Mouse (Mus musculus) mouse trophoblast stem cell (cell line): ENCODE results near the gene Pot1a.

Experiments
- in situ Hi-C, 2 experiments: fragments of 300-500 bp; cut with MseI, MboI; formaldehyde crosslinking; loops; 2 replicates in 1 of 2; 3 replicates in 1 of 2; pipeline ENCODE4 v1.15.1; 2025

Pot1a gene

DNA sequence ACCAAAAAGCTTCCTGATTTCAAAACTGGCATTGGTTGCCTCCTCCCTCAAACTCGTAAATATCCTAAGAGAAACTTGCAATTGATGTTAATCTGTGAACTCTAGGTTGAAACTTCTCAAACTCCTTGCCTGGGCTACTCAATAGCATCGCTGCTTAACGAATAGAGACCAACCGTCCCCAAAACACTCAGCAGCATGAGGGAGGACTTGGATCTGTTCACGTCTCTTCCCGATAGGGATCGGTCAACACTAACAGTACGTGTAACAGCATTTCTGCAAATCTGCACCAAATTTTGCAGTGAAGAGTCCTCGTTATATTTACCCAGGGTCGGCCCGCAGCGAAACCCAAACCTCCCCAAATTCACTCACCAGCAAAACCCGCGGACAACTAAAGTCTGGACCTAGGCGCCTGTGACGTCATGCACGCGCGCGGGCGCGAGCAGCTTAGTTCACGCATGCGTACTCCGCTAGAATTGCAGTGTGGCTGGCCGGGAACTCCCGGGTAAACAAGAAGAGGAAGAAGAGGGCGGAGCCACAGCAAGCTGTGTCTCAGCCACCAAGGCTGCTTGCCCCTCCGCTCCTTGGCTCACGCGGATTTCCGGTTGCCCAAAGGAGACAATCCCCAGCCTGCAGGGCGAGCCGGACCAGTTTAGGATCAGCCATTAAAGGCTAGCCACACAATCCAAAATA lies at the start of gene Pot1a:
Pot1a (minus strand) TSS at position 441 of the 690 bp plus-strand sequence.
- in situ Hi-C loops: no loop called here

DNA sequence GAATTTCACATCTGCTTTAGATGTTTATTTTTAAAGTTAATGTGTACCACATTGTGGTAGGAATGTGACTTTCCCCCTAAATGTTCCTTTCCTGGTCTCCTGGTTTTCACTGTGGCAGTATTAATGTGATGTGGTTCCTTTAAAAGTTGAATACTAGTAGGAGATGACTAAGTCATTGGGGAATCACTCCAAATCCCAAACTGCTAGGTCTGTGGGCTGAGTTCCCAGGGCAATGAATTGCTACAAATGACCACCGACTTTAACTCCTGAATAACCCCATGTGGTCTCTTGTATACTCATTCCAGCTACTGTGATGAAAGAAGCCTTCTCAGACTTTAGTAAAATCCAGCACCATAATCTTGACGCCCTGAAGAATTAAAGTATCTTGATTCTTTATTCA lies 27.2 kb upstream of the Pot1a start:
- in situ Hi-C loops: no loop called here

GRCm38 (mm10) chr6:25806021-25806420 lies 3.0 kb downstream of the Pot1a start:
- in situ Hi-C loops: no loop called here

DNA sequence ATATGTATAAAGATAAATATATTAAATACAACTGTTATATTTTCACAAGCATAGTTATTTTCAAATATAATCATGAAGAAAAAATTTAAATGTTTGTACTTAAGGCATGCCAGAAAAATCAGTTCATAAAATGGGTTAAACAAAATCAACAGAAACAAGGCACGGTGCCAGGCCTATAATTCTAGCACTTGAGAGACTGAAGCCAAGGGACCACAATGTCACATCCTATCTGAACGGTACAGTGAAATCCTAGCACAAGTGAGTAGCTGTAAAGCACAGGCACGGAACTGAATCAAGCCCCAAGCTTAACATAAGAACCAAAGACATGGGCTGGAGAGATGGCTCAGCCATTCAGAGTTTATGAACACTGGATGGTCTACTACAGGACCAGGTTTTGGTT lies 6.8 kb downstream of the Pot1a start:
- in situ Hi-C loops: no loop called here

- in situ Hi-C loops: no loop called here
These were observed 7.8 kb downstream of the Pot1a start for GRCm38 (mm10) chr6:25801230-25801629.

- in situ Hi-C loops: loop anchor here in 1 of 2 experiments (25.0 kb wide), 1 partner anchor 731 kb away; no protein-coding TSS in a partner anchor
These were observed 40.8 kb downstream of the Pot1a start for GRCm38 (mm10) chr6:25768238-25768637.

DNA sequence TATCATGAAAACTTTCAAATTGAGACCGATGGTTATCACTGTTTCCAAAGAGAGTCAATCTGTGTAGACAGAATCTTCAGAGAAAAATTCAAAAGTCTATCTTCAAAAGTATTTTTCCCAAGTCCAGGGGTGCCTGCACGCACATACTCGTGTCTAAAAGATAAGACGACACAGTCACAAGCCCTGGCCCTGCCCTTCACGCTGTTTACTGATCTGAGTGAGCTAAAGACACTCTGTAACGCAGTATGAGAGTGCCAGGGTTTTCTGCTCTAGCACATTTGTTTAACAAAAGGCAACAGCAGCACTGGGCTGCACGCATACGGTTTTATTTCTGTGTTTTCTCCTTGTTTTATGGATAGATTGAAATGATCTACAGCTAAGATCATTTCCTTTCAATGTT lies 41.5 kb downstream of the Pot1a start:
- in situ Hi-C loops: loop anchor here in 1 of 2 experiments (25.0 kb wide), 1 partner anchor 730 kb away; no protein-coding TSS in a partner anchor

GRCm38 (mm10) chr6:25767073-25767472 lies 42.0 kb downstream of the Pot1a start:
- in situ Hi-C loops: loop anchor here in 1 of 2 experiments (25.0 kb wide), 1 partner anchor 730 kb away; no protein-coding TSS in a partner anchor

DNA sequence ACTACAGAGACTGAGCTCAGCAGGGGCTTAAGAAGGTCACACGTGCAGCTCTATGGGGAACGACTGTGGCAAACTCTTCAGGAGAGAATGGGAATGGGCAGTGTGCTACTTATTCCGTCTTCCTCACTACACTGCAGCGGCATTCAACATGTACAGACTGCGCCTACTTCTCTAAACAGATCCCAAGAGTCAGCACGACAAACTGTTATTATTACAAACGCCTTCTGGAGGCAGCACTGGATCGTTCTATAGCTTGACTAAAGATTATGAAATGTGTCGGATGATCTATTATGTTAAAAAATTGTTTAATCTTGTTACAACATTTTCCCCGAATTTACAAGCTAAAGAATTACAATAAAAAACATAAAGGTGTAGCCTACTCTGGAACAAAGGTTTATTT lies 42.8 kb downstream of the Pot1a start:
- in situ Hi-C loops: loop anchor here in 1 of 2 experiments (25.0 kb wide), 1 partner anchor 729 kb away; no protein-coding TSS in a partner anchor

DNA sequence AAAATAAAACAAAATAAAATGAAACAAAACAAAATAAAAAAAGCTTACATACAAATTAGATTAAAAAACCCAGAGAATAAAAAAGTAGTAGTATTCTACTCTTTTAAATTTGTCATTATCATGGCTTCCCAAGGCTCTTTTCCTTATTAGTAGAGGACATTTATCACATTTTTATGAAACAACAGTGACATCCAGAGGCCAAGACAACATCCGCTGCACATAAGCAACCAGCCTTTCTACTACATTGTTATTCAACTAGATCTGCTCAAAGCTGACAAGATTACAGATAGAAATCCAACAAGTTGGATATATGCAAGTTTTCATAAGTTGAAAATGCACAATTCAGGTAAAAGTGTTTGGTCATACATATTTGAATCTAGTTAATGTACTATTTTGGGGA lies 56.4 kb downstream of the Pot1a start:
- in situ Hi-C loops: loop anchor here in 1 of 2 experiments (25.0 kb wide), 1 partner anchor 715 kb away; no protein-coding TSS in a partner anchor

- in situ Hi-C loops: no loop called here
These were observed 72.5 kb downstream of the Pot1a start for GRCm38 (mm10) chr6:25736533-25736932.

GRCm38 (mm10) chr6:25726560-25726959 lies 82.5 kb downstream of the Pot1a start:
- in situ Hi-C loops: no loop called here

DNA sequence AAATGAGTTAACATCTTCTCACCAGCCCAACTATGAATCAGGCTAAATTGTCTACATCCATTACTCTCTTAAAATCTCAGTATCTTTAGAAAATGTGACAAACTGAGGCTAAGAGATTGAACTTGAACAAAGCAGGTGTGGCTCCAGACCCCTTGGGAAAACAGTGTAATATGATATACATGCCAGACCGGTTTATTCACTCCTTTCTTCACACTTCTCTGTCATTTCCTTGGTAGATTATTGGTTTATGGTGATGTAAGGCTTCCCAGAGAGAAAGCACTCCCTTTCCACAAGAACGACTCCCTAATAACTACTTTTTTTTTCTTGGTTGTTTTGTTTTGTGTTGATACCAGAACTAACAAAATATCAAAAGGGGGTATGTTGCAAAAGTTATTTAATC lies 98.4 kb downstream of the Pot1a start:
- in situ Hi-C loops: no loop called here

DNA sequence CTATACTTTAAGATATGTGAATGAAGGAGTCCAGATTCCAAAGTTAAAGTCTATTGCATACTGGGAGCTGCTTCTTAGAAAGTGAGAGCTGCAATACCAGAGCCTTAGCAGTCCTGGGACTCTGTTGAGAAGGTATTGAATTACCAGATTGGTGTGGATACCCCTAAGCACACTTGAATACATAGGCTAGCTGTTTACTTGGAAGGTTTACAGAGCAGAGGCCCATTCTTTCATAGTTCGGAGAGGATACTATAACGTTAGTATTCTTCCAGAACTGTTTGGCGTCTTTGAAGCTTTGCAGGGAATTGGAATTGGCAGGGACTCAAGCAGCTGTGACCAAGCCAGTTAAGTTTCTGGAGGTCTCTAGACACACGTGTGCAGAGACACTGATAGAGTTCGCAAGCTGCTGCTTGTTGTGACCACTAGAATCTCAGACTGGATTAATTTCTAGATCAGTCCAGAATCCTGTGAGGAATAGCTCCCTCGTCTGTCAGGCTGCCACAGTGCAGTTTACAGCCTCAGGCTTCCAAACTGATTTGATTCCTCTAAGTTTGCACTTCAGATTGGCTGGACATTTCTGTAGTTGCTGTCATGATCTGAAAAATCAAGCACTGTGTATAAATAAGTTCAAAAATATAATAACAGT lies 99.7 kb downstream of the Pot1a start:
- in situ Hi-C loops: no loop called here

DNA sequence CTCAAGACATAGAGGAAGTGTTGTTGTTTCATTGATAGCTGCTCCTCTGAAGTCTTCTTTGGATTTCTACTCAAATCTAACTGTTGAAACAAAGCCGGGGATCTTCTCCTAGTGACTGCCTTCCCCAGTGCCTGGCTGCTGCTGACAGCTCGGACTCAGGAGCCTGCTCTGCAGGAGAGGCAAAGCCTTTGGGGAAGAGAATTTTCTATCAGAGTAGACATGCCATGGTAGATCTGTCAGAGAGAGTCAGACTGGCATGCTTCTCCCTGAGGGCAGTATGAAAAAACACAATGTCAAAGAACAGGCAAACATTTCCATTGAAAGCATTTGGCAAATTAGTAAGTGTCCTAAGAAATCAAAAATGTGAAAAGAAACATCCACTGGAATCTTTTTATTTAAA lies 109.1 kb downstream of the Pot1a start:
- in situ Hi-C loops: no loop called here
